Mouse (Mus musculus) limb, embryonic 13.5 days (tissue): ENCODE measurements at regions not wholly inside any gene's neighbourhood (a gene's known extent, or its start where the extent isn't known, plus 50 kb on each side); places are given as distances from the start of the nearest gene placed in this dataset.

ENCODE experiments used
- ATAC-seq: fragments of 200-750 bp; cut with Nextera tagmentation; 2 replicates; pipeline ENCODE4 v1.8.0; 2017; ENCODE audit warnings: low read depth, moderate number of reproducible peaks, moderate TSS enrichment; ENCODE audit not compliant: low FRiP score
- H3K27ac ChIP-seq: fragments of 300-500 bp; sonication (generic); 2 replicates; pipeline ENCODE4 v1.5.1; 2015; ENCODE audit warnings: inconsistent platforms, mild to moderate bottlenecking, moderate library complexity
- H3K27me3 ChIP-seq: fragments of 300-500 bp; sonication (generic); 2 replicates; pipeline ENCODE4 v1.6.1; 2015; ENCODE audit warnings: mild to moderate bottlenecking, inconsistent platforms
- H3K36me3 ChIP-seq: fragments of 300-500 bp; sonication (generic); 2 replicates; pipeline ENCODE4 v1.6.1; 2015; ENCODE audit warnings: inconsistent platforms, mild to moderate bottlenecking, moderate library complexity
- H3K4me1 ChIP-seq: fragments of 300-500 bp; sonication (generic); 2 replicates; pipeline ENCODE4 v1.6.1; 2015; ENCODE audit warnings: inconsistent platforms
- H3K4me2 ChIP-seq: fragments of 300-500 bp; sonication (generic); replicated peaks from 2 replicates; pipeline ENCODE4 v1.6.1; 2015; ENCODE audit warnings: inconsistent platforms, mild to moderate bottlenecking, moderate library complexity
- H3K4me3 ChIP-seq: fragments of 300-500 bp; sonication (generic); 2 replicates; pipeline ENCODE4 v1.5.1; 2015; ENCODE audit warnings: moderate library complexity, mild to moderate bottlenecking, inconsistent platforms
- H3K9ac ChIP-seq: fragments of 300-500 bp; sonication (generic); 2 replicates; pipeline ENCODE4 v1.6.1; 2015; ENCODE audit warnings: mild to moderate bottlenecking, inconsistent platforms
- H3K9me3 ChIP-seq: fragments of 300-500 bp; sonication (generic); 2 replicates; pipeline ENCODE4 v1.6.1; 2016; ENCODE audit warnings: inconsistent platforms
- WGBS: fragments of 180-500 bp; shearing (Covaris S2); methylation state at CpG from one replicate; pipeline ENCODE4 v1.1.7; 2015; 5-methylcytosine and 5-hydroxymethylcytosine counted together

DNA sequence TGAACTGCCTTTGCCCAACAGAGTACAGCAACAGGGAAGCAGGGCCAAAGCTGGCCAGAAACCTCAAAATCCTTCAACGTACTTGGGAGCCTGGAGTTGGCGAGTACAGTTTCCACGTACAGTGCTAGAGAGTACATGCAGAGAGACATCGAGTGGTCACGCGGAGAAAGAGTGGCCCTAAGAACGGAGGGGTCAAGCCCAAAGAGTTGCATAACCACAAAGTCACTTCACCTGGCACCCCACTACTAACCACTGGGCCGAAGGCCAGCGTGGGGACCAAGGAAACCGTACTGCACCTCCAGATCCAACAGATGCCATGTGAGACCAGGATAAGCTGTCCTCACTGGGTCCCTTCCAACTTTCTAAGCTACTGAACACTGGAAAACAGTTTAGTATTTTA is 56.2 kb upstream of the Ephb1 start:
- peaks cover 10% of the 10 kb centered on the region; the same call in 1 of the 2 replicates for H3K27me3 ChIP-seq
- no peaks in the 10 kb centered on the region for H3K4me1 ChIP-seq
- H3K4me2 ChIP-seq, result no peak overlapping the region
- ATAC-seq, result no peak
- H3K36me3 ChIP-seq, result no peaks in the 10 kb centered on the region
- H3K9ac ChIP-seq, result no peak overlapping the region
- 91% methylated on average over 10 of the region's 10 CpGs for WGBS
- no peak overlapping the region for H3K4me3 ChIP-seq
- no peaks in the 10 kb centered on the region for H3K9me3 ChIP-seq
- H3K27ac ChIP-seq, result no peak overlapping the region

DNA sequence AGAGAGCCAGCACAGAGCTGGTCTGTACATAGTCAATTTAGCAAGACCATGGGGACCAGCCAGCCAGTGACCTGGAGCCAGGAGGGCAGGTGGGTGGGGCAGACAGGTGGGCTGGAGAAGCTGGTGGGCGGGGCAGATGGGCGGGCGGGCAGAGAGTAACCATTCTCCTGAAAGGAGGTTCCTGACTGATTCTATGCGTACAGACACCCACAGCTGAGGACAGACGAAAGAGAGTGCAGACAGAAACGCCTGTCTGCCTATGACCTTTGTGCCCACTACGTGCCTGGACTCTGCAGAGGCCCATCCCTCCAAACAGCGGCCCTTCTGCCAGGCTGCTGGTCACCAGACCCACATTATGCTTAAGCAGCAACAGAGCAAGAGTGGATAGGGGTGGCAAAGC is 51.5 kb upstream of the Ephb1 start:
- Histone ChIP-seq H3K27ac (no peak overlapping the region), H3K4me1 (peaks cover 7% of the 10 kb centered on the region; the same call in 1 of the 2 replicates), H3K9me3 (no peaks in the 10 kb centered on the region), H3K4me2 (no peak overlapping the region), H3K9ac (no peak overlapping the region), H3K4me3 (no peak overlapping the region), H3K36me3 (no peaks in the 10 kb centered on the region), H3K27me3 (peaks cover 22% of the 10 kb centered on the region)
- no peak for ATAC-seq
- 41% methylated on average over 8 of the region's 8 CpGs for WGBS
